Mouse (Mus musculus): ENCODE results near the gene Mpp3. TPM values are rescaled to one million over a fixed set of nuclear protein-coding genes. Genes with fewer than 3 reads are reported as not detected.
A peak's percentile ranks its signal among the peaks of the same experiment; 100 is the strongest.

Gene Mpp3
- 5.7 and 6.5 TPM in 2 replicates for polyA plus RNA-seq (2015; fragmentation: Nextera tagmentation; extraction: Ambion mirVana)

DNA sequence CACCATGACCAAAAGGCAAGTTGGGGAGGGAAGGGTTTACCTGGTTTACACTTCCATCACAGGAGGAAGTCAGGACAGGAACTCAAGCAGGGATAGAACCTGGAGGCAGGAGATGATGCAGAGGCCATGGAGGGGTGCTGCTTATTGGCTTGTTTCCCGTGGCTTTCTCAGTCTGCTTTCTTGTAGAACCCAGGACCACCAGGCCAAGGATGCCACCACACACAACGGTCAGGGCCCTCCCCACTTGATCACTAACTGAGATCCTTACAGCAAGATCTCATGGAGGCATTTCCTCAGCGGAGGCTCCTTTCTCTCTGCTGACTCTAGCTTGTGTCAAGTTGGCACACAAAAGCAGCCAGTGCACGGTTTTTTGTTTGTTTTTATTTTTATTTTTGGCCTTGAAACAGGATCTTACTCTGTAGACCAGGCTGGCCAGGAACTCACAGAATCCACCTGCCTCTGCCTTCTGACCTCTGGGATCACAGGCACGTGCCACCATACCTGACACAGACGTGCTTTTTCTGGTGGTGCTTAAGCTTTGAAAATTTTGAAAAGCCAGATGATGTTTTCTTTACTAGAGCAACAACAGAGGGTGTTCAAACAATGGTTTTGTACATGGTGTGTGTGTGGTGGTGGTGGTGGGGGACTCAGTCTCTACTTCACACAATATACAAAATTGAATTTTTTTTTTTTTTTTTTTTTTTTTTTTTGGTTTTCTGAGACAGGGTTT lies at the start of gene Mpp3:
TSS of gene Mpp3 (minus strand) at position 375 of the 730 bp plus-strand sequence.
- no peak within 1 kb of the TSS for H3K9ac ChIP-seq (ENCODE audit: low read depth, low read length)
- WGBS, result 70% methylated on average over 6 of the region's 6 CpGs

DNA sequence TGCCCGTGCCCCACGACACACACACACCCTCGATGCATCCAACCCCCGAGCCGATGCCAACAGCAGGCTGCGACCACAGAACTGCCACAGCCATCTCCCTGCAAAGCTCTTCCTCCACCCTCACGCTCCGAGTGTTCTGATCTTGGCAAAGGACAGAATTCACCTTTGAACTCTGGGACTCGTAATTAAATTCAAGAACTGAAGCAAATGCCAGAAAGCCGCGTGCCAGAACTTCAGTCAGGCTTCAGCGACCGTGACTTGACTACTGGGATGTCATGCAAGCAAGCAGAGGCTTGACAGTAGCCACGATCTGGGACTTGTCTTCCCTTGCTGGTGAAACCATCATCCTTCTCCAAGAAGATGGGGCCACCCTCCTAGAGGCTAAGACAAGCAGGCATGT lies 45.5 kb upstream of the Mpp3 start:
- no peak for ATAC-seq
- WGBS, result 85% methylated on average over 14 of the region's 14 CpGs
- Histone ChIP-seq H3K36me3 (ENCODE audit: control insufficient read depth, insufficient read depth, low read length) (no peaks in the 10 kb centered on the region), H3K4me3 (ENCODE audit: low read length) (no peak overlapping the region), H3K9ac (ENCODE audit: low read depth, low read length) (no peak overlapping the region), H3K4me2 (ENCODE audit: low read depth, low read length) (no peak overlapping the region), H3K4me1 (ENCODE audit: control insufficient read depth, insufficient read depth, low read length) (0 out of 2 replicates have a peak, but pooled peaks cover 7% of the 10 kb centered on the region), H3K9me3 (ENCODE audit: control insufficient read depth, low read length) (no peaks in the 10 kb centered on the region), H3K27ac (ENCODE audit: low read length) (no peak overlapping the region), H3K27me3 (replicated peaks; ENCODE audit: control insufficient read depth, insufficient read depth, low read length) (0 out of 2 replicates have a peak, but pooled peaks cover 3% of the 10 kb centered on the region)

More for the DNA sequence above, at the start of gene Mpp3:
- no peaks in the 10 kb centered on the region for H3K9me3 ChIP-seq (ENCODE audit: control insufficient read depth, low read length)
- peak within 1 kb of the TSS; percentile 57 for H3K4me3 ChIP-seq (ENCODE audit: low read length)
- peaks cover 9% of the 10 kb centered on the region for H3K4me1 ChIP-seq (ENCODE audit: control insufficient read depth, insufficient read depth, low read length)
- no peaks in the 10 kb centered on the region for H3K27me3 ChIP-seq (replicated peaks; ENCODE audit: control insufficient read depth, insufficient read depth, low read length)
- no peaks in the 10 kb centered on the region for H3K36me3 ChIP-seq (ENCODE audit: control insufficient read depth, insufficient read depth, low read length)
- no peak for ATAC-seq
- peak within 1 kb of the TSS; percentile 94 for H3K4me2 ChIP-seq (ENCODE audit: low read depth, low read length)
- peak within 1 kb of the TSS; percentile 45 for H3K27ac ChIP-seq (ENCODE audit: low read length)

DNA sequence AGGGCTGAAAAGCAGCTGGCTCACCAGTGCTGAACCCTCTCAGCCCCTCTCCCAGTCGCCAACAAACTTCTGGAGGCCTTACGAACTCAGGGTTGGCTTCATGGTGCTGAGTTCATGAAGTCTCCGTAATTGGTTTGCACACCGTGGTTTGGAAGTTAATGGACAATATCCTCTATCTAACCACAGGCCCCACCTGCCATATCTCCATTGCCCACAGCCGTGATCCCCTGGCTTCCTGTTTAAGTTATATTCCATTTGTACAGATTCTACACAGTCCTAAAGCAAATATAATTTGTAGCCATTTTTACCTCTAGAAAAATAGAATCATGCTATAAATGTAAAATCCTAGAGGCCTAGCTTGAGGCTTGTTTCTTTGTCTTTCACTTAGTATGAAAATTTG lies 44.5 kb upstream of the Mpp3 start:
- Histone ChIP-seq H3K4me3 (ENCODE audit: low read length) (no peak overlapping the region), H3K27me3 (replicated peaks; ENCODE audit: control insufficient read depth, insufficient read depth, low read length) (0 out of 2 replicates have a peak, but pooled peaks cover 3% of the 10 kb centered on the region), H3K36me3 (ENCODE audit: control insufficient read depth, insufficient read depth, low read length) (no peaks in the 10 kb centered on the region), H3K9me3 (ENCODE audit: control insufficient read depth, low read length) (no peaks in the 10 kb centered on the region), H3K27ac (ENCODE audit: low read length) (no peak overlapping the region), H3K9ac (ENCODE audit: low read depth, low read length) (no peak overlapping the region), H3K4me2 (ENCODE audit: low read depth, low read length) (no peak overlapping the region), H3K4me1 (ENCODE audit: control insufficient read depth, insufficient read depth, low read length) (0 out of 2 replicates have a peak, but pooled peaks cover 7% of the 10 kb centered on the region)
- 74% methylated on average over 5 of the region's 5 CpGs for WGBS
- ATAC-seq, result no peak

DNA sequence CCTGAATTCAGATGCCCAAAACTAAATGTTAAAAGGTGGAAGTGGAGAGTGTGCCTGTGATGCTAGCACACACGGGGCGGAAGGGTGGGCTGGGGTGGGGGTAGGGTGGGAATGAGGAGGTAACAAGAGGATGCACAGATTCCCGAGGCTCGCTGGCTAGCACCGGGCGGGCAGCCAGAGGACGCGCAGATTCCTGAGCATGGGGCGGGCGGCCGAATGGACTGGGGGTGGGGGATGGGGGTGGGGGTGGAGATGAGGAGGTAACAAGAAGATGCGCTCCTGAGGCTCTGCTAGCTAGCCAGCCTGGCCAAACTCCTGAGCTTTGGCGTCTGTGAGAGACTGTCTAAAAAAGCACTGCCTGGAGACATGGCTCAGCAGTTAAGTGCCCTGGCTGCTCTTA lies 42.2 kb upstream of the Mpp3 start:
- Histone ChIP-seq H3K9ac (ENCODE audit: low read depth, low read length) (no peak overlapping the region), H3K4me2 (ENCODE audit: low read depth, low read length) (peak overlapping the region; percentile 38), H3K27ac (ENCODE audit: low read length) (no peak overlapping the region), H3K36me3 (ENCODE audit: control insufficient read depth, insufficient read depth, low read length) (no peaks in the 10 kb centered on the region), H3K9me3 (ENCODE audit: control insufficient read depth, low read length) (no peaks in the 10 kb centered on the region), H3K4me1 (ENCODE audit: control insufficient read depth, insufficient read depth, low read length) (0 out of 2 replicates have a peak, but pooled peaks cover 7% of the 10 kb centered on the region), H3K4me3 (ENCODE audit: low read length) (no peak overlapping the region), H3K27me3 (replicated peaks; ENCODE audit: control insufficient read depth, insufficient read depth, low read length) (0 out of 2 replicates have a peak, but pooled peaks cover 3% of the 10 kb centered on the region)
- ATAC-seq, result no peak
- 22% methylated on average over 13 of the region's 13 CpGs for WGBS

DNA sequence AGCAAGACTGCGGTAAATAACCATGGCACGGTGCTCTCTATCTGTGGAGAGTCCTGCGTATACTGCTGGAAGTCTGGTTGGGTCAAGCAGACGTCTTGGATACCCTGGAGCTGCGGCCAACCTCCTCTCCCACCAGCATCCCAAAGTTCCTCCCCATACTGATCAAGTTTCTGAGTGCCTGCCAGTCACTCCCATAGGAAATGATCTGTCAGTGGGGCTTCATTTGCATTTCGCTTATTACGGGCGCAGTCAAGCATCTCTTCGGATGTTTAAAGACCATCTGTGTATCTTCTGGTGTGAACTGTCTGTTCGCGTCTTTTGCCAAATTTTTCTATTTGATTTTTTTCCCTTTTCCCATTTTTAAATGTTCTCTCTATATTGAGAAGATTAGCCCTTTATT lies 41.4 kb upstream of the Mpp3 start:
- Histone ChIP-seq H3K9ac (ENCODE audit: low read depth, low read length) (no peak overlapping the region), H3K4me1 (ENCODE audit: control insufficient read depth, insufficient read depth, low read length) (0 out of 2 replicates have a peak, but pooled peaks cover 7% of the 10 kb centered on the region), H3K9me3 (ENCODE audit: control insufficient read depth, low read length) (no peaks in the 10 kb centered on the region), H3K4me3 (ENCODE audit: low read length) (no peak overlapping the region), H3K36me3 (ENCODE audit: control insufficient read depth, insufficient read depth, low read length) (no peaks in the 10 kb centered on the region), H3K27me3 (replicated peaks; ENCODE audit: control insufficient read depth, insufficient read depth, low read length) (0 out of 2 replicates have a peak, but pooled peaks cover 3% of the 10 kb centered on the region), H3K4me2 (ENCODE audit: low read depth, low read length) (no peak overlapping the region), H3K27ac (ENCODE audit: low read length) (no peak overlapping the region)
- WGBS, result 63% methylated on average over 11 of the region's 11 CpGs
- ATAC-seq, result no peak

DNA sequence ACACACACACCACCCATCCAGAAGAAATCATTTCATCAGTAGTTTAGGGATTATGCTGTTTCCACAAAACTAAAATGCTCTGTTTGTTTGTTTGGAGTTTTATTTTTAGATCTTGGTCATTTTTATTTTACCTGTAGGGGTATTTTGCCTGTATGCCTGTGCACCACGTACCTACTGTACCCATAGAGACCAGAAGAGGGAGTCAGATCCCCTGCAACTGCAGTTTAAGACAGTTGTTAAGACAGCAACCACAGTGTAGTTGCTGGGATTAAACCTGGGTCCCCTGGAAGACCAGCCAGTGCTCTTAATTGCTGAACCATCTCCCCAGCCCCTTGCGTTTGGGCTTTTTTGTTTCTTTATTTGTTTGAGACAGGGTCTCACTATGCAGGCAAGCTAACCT lies 40.7 kb upstream of the Mpp3 start:
- H3K4me2 ChIP-seq (ENCODE audit: low read depth, low read length), result no peak overlapping the region
- H3K4me3 ChIP-seq (ENCODE audit: low read length), result no peak overlapping the region
- H3K9ac ChIP-seq (ENCODE audit: low read depth, low read length), result no peak overlapping the region
- WGBS, result 58% methylated on average over 2 of the region's 2 CpGs
- 0 out of 2 replicates have a peak, but pooled peaks cover 7% of the 10 kb centered on the region for H3K4me1 ChIP-seq (ENCODE audit: control insufficient read depth, insufficient read depth, low read length)
- no peaks in the 10 kb centered on the region for H3K36me3 ChIP-seq (ENCODE audit: control insufficient read depth, insufficient read depth, low read length)
- 0 out of 2 replicates have a peak, but pooled peaks cover 3% of the 10 kb centered on the region for H3K27me3 ChIP-seq (replicated peaks; ENCODE audit: control insufficient read depth, insufficient read depth, low read length)
- no peak overlapping the region for H3K27ac ChIP-seq (ENCODE audit: low read length)
- no peaks in the 10 kb centered on the region for H3K9me3 ChIP-seq (ENCODE audit: control insufficient read depth, low read length)
- no peak for ATAC-seq

DNA sequence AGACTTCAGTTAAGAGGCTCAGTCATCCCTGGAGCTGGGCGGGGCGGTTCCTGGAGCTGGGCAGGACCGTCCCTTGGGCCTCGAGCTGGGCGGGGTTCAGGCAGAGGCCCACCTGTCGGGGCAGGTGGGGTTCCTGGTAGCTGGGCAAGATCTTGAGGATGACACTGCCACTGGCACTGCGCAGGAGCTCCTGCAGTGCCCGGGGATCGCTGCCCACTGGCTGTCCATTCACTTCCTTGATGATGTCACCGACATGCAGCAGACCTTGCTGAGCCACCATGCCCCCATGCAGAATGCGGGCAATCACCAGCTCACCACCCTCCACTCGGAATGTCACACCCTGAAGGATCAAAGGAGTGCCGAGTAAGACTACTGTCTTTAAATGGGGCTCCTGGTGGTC lies 34.8 kb upstream of the Mpp3 start:
- no peak overlapping the region for H3K9ac ChIP-seq (ENCODE audit: low read depth, low read length)
- no peaks in the 10 kb centered on the region for H3K36me3 ChIP-seq (ENCODE audit: control insufficient read depth, insufficient read depth, low read length)
- no peak overlapping the region for H3K27ac ChIP-seq (ENCODE audit: low read length)
- no peak overlapping the region for H3K4me2 ChIP-seq (ENCODE audit: low read depth, low read length)
- no peaks in the 10 kb centered on the region for H3K9me3 ChIP-seq (ENCODE audit: control insufficient read depth, low read length)
- no peaks in the 10 kb centered on the region for H3K27me3 ChIP-seq (replicated peaks; ENCODE audit: control insufficient read depth, insufficient read depth, low read length)
- WGBS, result 71% methylated on average over 13 of the region's 13 CpGs
- no peak overlapping the region for H3K4me3 ChIP-seq (ENCODE audit: low read length)
- H3K4me1 ChIP-seq (ENCODE audit: control insufficient read depth, insufficient read depth, low read length), result peaks cover 13% of the 10 kb centered on the region; the same call in 1 of the 2 replicates
- ATAC-seq, result no peak

DNA sequence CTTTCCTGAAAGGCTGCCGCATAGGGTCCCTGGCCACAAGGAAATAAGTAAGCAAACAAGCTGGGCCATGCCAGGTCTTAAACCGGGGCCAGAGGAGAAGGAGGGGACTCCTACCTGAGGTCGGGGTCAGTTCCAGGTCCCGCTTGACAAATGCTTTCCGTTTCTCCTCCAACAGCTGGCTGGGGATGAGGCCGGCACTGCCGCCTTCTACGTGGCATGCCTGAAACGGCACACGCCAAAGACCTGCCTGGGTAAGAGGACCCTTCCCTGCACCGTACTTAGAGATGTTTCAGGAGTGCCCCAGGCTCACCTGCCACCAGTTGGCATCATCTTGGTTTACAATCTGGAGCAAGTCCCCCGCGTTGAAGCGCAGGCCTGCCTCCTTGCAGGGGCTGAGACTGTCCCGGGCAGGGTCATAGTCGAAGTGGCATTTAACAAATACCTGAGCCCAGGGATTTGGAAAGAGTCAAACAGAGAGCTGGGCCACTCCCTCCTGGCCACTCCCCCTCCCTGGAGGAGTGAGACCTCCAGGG lies 33.7 kb upstream of the Mpp3 start:
- H3K9ac ChIP-seq (ENCODE audit: low read depth, low read length), result no peak overlapping the region
- H3K4me1 ChIP-seq (ENCODE audit: control insufficient read depth, insufficient read depth, low read length), result peaks cover 13% of the 10 kb centered on the region; the same call in 1 of the 2 replicates
- 31% methylated on average over 16 of the region's 16 CpGs for WGBS
- H3K27ac ChIP-seq (ENCODE audit: low read length), result no peak overlapping the region
- no peaks in the 10 kb centered on the region for H3K27me3 ChIP-seq (replicated peaks; ENCODE audit: control insufficient read depth, insufficient read depth, low read length)
- no peak for ATAC-seq
- H3K4me2 ChIP-seq (ENCODE audit: low read depth, low read length), result no peak overlapping the region
- no peaks in the 10 kb centered on the region for H3K36me3 ChIP-seq (ENCODE audit: control insufficient read depth, insufficient read depth, low read length)
- no peaks in the 10 kb centered on the region for H3K9me3 ChIP-seq (ENCODE audit: control insufficient read depth, low read length)
- H3K4me3 ChIP-seq (ENCODE audit: low read length), result no peak overlapping the region

DNA sequence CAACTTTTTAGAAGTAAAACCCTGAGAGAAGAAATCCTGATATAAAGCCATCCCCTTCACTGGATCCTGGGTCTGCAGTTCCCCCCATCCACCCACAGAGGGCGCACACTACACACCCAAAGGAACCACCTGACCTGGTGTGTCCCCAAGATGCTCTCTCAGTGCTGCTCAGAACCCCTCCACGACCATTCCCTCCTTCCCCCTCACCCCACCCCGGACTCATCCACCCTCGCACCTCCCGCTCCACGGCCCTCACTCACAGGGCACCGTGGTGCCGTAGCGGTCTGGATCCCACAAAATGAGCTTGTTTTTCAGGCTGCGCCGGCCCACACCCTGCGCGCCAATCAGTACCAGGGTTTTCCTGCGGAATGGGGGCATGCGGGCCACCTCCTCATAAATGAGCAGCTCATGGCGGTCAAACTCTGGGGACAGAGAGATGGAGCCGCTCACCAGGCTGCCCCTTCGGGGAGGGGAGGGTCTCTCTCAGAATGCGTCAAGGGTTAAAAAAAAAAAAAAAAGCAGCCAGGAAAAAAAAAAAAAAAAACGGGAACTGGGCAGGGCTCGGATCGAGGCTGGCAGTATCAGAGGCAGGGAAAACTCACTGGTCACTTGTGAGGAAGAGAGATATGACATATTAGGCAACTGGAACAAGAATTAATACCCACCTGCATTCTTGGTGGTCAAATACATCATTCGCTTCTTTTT lies 33.1 kb upstream of the Mpp3 start:
- peaks cover 13% of the 10 kb centered on the region; the same call in 1 of the 2 replicates for H3K4me1 ChIP-seq (ENCODE audit: control insufficient read depth, insufficient read depth, low read length)
- ATAC-seq, result peak; percentile 69
- peak overlapping the region; percentile 55 for H3K9ac ChIP-seq (ENCODE audit: low read depth, low read length)
- 3% methylated on average over 23 of the region's 23 CpGs for WGBS
- H3K4me2 ChIP-seq (ENCODE audit: low read depth, low read length), result peak overlapping the region; percentile 89
- H3K9me3 ChIP-seq (ENCODE audit: control insufficient read depth, low read length), result no peaks in the 10 kb centered on the region
- no peak overlapping the region for H3K27ac ChIP-seq (ENCODE audit: low read length)
- H3K27me3 ChIP-seq (replicated peaks; ENCODE audit: control insufficient read depth, insufficient read depth, low read length), result no peaks in the 10 kb centered on the region
- H3K36me3 ChIP-seq (ENCODE audit: control insufficient read depth, insufficient read depth, low read length), result no peaks in the 10 kb centered on the region
- peak overlapping the region; percentile 47 for H3K4me3 ChIP-seq (ENCODE audit: low read length)
